Mouse (Mus musculus) gonadal fat pad, adult 2 months (tissue): Measurements from ENCODE around the gene Prim2. TPM values are rescaled to one million over a fixed set of nuclear protein-coding genes. Genes with fewer than 3 reads are reported as not detected.

Experiments
- DNase-seq: peaks from one replicate; pipeline ENCODE4 v3.0.0-alpha.2; 2012; ENCODE audit warnings: low read depth
- polyA plus RNA-seq: library from polyadenylated mRNA; depleted of rRNA; stranded (reverse); fragments of >200 nt; gene quantifications from 2 replicates; pipeline ENCODE4 v1.2.3, GENCODE M21; 2012

Gene Prim2
- polyA plus RNA-seq, 1 experiment, result 4.7 TPM

- peak; percentile 24 for DNase-seq
Measured at GRCm38 (mm10) chr1:33551350-33551749, 118.2 kb downstream of the Prim2 start.

GRCm38 (mm10) chr1:33541708-33542107 lies 127.9 kb downstream of the Prim2 start:
- DNase-seq, result no peak

GRCm38 (mm10) chr1:33537948-33538347 lies 131.6 kb downstream of the Prim2 start:
- DNase-seq, result no peak

DNA sequence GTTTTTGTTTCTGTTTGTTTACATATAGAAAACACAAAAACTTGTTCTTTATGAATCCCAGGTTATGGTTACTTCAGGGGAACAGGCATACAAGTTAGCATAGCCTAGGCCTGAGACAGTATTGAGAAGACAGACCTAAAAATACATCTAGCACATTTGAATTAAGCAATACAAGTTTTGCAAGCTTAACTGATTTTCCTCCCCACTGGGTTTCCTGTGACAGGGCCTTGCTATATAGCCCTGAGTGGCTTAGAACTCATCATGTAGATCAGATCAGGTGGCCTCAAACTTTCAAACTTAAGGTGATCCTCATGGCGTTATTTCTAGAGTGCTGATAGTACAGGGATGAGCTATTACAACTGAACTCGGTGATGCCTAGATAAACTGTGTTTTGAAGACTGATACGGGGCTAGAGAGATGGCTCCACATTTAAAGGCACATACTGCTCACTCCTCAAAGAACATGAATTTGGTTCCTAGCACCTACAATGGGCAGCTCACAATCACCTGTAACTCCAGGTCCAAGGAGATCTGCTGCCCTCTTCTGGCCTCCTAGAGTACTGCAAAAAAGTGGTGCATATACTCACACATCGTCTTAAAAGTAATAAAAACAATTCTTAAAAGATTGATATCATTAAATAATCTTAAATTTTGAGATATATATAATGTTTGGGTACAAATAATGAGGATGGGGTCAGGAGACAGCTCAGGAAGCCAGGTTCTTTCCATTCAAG lies 133.2 kb downstream of the Prim2 start:
- no peak for DNase-seq

DNA sequence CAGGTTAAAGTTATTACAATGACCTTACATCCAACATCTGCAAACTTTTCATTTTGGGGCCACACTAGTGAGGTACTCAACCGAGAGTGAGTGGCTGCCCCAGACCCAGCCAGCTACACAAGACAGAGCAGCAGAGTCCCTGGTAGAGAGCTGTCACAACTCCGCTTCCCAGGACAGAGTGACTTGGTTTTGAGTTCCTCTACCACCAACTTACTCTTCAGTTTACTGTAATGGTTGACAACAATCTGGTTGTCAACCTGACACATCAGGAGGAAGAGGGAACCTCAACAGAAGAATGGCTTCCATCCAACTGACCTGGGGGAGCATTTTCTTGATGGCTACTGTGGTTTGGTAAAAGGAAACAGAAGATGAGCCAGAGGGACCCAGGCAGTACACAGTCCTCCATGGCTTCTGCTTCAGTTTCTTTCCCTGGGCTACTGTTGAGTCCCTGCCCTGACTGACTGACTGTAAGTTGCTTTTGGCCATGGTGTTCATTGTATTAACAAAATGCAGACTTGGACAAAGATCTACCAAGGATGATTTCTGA lies 134.4 kb downstream of the Prim2 start:
- no peak for DNase-seq

DNA sequence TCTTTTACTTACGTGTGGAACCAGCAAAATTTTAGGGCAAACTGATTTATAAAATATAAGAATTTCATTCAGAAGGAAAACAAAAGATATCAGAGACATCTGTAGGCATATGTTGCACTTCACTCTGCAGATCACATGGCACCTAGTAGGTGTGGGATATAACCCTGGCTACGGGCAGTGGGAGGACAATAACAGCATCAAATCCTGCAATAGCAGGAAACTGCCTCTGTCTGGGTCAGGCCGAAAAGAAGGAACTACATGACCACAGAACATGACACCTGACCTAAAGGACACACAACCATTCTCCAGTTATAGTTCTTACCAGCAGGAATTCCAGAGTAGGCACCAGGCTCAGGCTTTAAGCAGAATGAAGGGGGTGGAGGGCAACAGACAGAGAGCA lies 137.7 kb downstream of the Prim2 start:
- no peak for DNase-seq

GRCm38 (mm10) chr1:33531097-33531856 lies 138.3 kb downstream of the Prim2 start:
- DNase-seq, result no peak

GRCm38 (mm10) chr1:33530491-33530890 lies 139.1 kb downstream of the Prim2 start:
- DNase-seq, result no peak

GRCm38 (mm10) chr1:33529543-33530232 lies 139.9 kb downstream of the Prim2 start:
- DNase-seq, result no peak

DNA sequence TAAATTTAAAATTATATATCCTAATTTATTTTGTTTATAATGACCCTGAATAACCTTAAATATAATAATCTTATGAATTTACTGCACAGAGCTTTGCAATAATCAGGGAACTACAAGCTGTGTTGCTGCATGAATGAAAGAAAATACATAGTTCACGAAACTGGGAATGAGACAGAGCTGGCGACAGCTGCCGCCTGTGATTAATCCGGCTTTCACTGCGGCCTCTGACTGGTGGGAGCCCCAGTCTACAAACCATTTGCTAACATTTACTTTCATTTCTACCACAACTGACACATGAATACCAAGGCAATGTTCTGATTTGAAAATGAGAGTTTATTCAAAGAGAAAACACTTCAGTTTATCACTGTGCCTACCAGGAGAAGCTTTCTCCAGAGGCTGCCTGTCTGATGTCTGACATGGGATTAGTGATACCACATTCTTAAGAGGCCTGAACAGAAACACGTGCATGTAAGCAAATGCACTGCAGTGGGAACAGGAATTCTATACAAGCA lies 142.2 kb downstream of the Prim2 start:
- no peak for DNase-seq

GRCm38 (mm10) chr1:33523223-33523622 lies 146.4 kb downstream of the Prim2 start:
- no peak for DNase-seq

GRCm38 (mm10) chr1:33515124-33515523 lies 154.5 kb downstream of the Prim2 start:
- no peak for DNase-seq

- no peak for DNase-seq
Measured at GRCm38 (mm10) chr1:33511310-33511709, 158.3 kb downstream of the Prim2 start.

DNA sequence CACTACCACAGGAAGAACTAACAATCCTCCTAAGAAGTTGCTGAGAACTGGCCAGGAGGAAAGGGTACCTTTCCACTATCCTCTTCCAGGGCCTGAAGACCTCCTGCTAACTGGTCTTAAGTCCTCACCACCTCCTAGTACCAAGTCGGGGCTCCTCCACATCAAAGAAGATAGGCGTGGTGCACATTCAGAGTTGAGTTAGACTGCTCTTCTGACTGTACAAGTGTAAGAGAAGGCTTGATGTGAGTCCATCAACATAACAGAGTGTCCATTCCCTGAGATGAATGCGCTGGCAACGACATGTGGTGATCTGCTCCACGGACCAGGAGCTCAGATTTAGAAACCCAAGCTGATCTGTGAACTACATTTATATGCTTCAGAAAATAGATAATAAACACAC lies 165.2 kb downstream of the Prim2 start:
- no peak for DNase-seq

DNA sequence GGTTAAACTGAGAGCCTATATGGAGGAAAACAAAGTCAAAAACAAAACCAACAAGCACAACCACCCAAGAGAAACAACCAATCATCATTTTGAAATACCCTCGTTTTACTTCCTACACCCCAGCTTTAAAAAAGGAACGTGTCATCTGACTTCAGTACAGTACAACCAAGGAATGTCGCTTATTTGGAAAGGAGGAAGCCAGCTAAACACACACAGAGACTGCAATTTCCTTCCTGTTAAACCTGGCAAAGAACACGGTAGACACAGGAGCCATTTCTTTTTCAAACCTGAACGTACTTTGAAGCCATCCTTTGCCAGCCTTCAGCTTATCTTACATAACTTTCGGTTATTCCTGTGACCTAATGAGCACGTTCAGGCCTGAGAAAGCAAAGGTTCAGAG lies 166.7 kb downstream of the Prim2 start:
- no peak for DNase-seq

GRCm38 (mm10) chr1:33502298-33502697 lies 167.3 kb downstream of the Prim2 start:
- DNase-seq, result no peak

DNA sequence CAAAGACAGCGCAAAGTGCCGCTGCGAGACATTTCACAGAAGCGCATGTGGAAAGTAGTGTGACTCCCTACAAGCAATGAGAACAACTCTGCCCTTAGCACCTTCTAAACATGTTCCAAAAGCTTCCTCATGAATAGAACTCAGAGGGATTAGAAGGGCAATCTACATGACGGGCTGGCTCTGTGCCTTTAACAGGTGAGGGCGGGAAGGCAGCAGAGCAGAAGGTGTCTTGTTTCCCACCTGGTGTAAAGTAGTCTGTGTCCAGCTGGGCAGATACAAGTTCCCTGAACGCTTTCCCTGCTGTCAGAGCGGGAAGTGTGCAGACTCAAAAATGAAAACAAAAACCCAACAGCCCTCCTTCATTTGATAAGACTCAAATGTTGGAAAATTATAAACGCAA lies 169.5 kb downstream of the Prim2 start:
- DNase-seq, result no peak

- no peak for DNase-seq
Measured at GRCm38 (mm10) chr1:33499603-33500002, 170.0 kb downstream of the Prim2 start.

GRCm38 (mm10) chr1:33496128-33496527 lies 173.5 kb downstream of the Prim2 start:
- DNase-seq, result no peak

DNA sequence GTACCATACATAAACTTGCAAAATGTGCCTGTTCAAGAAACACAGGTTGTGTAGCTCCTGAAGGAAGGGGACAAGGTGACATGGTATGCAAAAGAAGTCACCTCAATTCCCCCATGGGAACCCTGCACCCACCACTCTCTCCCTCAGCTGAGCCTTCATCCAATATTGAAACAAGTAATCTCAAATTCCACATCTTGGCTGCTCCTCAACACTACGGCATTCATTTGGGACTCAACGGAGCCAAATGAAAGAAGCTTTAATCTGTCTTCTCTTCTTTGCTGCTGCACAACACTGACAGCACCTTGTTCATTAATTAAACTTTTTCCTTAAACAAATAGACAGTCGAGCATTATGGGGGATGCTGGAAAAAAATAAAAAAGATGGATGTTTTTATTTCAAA lies 174.0 kb downstream of the Prim2 start:
- no peak for DNase-seq

GRCm38 (mm10) chr1:33495203-33495553 lies 174.4 kb downstream of the Prim2 start:
- no peak for DNase-seq

GRCm38 (mm10) chr1:33494524-33495202 lies 174.9 kb downstream of the Prim2 start:
- no peak for DNase-seq
